Mouse (Mus musculus) hematopoietic stem cell, adult 5-6 weeks (primary cell): ENCODE data around the gene Eva1b. TPM values are rescaled to one million over a fixed set of nuclear protein-coding genes. Genes with fewer than 3 reads are reported as not detected.

ENCODE experiments used
- ATAC-seq, 2 experiments: fragments of 125-278 bp in 1 of 2; replicated peaks in 1 of 2; 2 replicates each; pipeline ENCODE4 v1.8.0; 2016 to 2017; ENCODE audit warnings: inconsistent platforms in 2 of 2, mild to moderate bottlenecking in 2 of 2, moderate number of reproducible peaks in 2 of 2, low read depth in 1 of 2, moderate TSS enrichment in 1 of 2; ENCODE audit not compliant: low FRiP score in 2 of 2, poor library complexity in 2 of 2, severe bottlenecking in 2 of 2, insufficient read depth in 1 of 2, low TSS enrichment in 1 of 2
- total RNA-seq: library from RNA; stranded (forward); fragments of 172-1452, 232-1000 nt; gene quantifications from 2 replicates; pipeline ENCODE4 v1.2.3, GENCODE M21; 2017

Eva1b gene
- total RNA-seq = 1.7 and 3.3 TPM in 2 replicates

DNA sequence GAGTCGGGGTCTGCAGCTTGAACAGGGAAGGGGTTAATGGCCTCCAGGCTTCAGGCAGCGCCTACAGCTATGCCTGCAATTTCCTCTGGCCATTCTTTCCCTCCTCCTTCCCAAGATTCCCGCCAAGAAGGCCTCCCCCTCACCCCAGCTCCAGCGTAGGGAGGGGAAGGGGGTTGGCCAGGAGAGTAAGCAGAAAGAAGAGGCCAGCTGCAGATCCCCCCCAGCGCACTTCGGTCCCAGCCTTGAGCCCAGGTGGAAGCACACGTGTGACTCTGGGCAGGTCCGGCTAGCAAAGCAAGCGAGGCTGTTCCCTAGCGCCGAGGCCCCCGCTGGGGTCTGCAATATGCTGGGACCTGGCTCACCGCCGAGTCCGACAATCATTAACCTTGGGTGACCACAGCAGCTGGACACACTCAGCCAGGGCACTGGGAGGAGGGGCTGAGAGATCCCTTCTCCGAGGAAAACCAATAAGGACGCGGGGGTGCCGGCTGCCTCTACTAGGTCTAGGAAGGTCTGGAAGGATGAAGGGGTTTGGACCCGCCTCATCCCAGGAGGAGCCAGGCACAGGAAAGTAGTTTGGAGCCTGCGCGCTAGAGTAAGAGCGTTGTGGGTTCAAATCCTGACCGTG, at the start of gene Eva1b:
Gene Eva1b, plus strand, starts transcription at position 212 of the 628 bp plus-strand sequence.
- ATAC-seq = no peak

DNA sequence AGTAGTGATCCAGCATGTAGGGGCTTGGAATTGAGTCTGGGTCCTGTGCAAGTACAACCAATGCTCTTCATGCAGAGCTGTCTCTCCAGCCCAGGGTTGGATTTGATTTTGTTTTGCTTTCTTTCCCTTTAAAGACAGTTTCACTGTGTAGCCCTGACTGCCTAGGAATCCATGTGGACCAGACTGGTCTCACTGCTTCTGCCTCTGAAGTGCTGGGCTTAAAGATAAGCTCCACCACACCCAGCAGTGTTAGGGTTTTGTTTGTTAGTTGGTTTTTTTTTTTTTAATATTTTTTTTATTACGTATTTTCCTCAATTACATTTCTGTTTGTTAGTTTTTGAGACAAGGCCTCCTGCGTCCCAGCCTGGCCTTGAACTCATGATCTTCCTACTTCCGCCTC, 48.2 kb upstream of the Eva1b start:
- ATAC-seq = no peak

DNA sequence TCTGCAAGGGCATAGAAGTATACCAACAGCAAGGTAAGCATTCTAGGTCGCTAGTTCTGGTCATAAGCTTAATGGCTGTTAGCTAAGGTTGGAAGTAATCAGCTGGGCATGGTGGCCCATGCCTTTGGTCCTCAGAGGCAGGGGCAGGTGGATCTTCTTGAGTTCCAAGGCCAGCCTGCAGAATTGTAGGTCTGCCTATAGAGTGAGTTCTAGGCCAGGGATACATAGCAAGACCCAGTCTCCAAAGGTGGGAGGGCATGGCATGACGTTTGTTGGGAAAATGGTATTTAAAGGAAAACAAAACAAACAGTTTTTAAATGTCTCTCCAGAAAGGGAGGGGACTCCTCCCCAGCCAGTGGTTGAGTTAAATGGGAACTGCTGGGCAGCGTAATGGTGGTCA, 46.8 kb upstream of the Eva1b start:
- no peak for ATAC-seq

DNA sequence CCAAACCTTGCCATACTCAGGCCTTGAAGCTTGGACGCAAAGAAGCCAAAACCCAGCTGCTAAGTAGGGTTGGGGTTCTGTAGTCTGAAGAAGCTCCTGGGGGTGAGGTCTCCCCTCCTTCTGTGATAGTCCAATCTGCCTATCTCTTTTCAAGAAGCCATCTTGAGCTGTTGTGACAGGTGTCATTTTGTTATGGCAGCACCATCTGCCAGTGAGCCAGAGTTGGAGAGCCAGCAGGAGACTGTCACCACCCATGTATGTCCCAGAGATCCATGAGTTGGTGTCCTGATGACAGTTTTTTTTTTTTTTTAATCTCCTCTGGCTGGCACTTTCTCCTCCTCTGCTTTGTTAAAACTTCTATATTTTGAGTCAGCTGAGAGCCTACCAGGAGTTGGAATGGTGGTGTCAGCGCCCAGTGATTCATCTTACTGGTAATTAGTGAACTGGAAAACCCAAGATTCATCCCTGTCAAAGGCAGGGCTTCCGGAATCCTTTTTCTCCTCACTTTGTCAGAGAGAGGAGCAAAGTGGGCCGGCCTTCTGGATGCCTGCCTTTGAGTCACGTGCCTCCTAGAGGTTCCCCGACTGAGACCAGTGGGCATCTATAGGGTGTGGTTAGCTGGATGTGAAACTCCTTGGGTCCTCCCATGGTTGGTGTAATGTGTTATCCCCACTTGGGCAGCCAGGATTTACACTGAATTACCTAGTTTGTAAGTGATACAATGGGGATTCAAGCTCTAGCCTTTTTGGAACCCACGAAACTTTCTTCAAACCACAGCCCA, 45.3 kb upstream of the Eva1b start:
- ATAC-seq = no peak

DNA sequence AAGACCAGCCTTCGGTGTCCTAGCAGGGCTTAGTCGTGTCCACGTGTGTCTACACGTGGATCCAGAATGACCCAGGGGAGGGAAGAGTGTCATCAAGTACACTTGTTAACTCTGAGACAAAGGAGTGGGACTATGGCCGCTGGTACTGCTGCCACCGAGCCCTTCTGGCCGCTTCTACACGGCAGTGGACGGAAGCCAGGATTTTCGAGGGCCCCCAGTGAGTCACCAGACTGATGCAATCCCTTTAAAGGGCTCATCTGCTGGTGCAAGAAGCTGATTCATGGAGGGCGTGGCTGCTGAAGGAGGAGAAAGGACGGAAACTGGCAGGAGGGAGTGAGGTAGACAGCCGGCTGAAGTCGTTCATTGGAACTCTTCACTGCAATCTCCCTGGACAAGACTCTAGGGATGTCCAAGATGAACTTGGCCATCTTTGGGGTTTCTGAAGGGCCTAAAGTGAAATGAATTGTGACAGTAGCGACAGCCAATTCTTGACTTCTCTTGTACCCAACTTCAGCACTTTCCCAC, 44.4 kb upstream of the Eva1b start:
- ATAC-seq = peak; percentile 83 to 87

DNA sequence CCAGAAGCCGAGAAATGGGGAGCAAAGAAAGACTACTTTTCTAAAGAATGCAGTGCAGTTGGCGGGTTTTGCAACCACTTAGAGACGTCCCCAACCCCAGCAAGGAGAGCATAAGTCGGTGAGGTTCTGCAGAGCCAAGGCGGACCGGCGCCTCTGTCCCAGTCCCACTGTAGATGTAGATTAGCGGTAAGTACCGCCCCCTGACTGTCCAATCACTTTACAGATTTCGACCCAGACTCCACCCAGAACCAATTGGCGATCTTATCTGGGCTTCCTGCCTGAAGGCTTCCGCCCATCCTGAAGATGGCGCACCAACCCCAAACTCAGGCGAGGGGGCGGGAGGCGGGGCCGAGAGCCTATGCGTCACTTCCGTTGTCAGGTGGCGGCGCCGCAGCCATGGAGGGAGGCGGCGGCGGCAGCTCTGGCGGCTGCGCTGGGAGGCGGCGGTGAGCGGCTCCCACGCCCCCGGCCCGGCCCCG, 43.9 kb upstream of the Eva1b start, which contains the start of gene Stk40:
Gene Stk40, plus strand, starts transcription at position 368 of the 479 bp plus-strand sequence.
- ATAC-seq = peak; percentile 92 to 93

DNA sequence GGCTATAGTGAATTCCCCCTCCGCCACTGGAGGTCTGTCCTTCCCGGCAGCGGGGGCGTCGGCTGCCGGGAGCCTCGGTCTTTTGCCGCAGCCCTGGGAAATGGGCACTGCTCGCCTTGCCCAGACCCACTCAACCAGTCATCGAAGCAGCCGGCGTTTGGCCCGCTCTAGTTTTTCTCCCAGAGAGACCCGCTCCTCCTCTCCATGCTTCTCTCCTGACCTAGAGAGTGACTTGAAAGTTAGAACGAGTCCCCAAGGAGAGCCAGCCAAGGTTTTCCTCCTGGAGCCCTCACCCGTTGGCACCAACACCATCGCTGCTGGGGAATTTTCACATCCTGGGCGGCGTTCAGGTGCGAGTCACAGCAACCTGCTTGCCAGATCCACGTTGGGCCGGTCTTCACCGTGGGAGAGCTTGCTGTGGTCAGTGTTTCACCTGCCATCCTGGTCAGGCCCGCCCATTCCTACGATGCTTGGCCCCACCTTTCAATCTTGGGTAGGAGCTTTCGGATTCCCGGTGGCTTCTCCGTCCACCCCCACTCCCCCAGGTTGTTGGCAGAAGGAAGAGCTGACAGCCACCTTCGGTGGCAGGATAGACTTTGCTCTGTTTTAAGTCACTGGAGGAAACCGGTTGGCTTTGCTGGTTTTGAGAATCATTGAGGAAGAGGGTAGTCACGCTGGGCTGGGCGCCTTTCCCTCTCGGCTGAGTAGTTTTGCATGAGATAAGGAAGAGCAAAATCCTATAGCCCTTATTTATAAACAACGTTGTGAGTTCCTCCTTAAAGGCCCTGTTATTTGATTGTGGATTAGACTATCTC, 43.1 kb upstream of the Eva1b start:
- ATAC-seq = no peak

DNA sequence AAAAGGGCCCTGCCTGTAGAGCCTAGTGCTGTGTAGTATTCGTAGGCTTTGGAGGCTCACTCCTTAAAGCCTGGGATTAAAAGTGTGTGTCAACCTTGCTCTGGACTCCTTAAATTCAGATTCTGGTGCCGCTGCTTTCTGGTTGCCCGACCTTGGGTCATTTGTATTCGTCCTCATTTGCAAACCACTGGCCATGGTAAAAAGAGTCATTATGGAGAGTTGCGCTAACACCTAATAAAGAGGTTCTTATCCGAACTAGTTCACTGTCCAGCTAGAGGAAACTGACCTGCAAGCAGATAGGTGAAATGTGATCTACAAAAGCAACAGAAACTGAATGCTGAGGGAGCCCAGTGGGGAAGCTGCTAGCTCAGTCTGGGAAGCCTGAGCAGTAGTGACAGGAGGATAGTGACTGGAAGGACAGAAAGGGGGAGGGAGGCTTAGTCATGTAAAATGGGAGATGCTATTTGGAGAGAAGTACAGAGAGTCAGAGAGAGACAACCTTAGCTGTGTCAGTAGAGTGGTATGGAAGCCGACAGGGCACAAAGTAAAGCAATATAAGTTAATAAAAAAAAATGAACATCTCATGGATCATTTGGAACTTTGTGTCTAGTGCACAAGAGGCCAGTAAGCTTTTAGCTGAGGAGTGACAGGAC, 42.3 kb upstream of the Eva1b start:
- ATAC-seq = no peak

DNA sequence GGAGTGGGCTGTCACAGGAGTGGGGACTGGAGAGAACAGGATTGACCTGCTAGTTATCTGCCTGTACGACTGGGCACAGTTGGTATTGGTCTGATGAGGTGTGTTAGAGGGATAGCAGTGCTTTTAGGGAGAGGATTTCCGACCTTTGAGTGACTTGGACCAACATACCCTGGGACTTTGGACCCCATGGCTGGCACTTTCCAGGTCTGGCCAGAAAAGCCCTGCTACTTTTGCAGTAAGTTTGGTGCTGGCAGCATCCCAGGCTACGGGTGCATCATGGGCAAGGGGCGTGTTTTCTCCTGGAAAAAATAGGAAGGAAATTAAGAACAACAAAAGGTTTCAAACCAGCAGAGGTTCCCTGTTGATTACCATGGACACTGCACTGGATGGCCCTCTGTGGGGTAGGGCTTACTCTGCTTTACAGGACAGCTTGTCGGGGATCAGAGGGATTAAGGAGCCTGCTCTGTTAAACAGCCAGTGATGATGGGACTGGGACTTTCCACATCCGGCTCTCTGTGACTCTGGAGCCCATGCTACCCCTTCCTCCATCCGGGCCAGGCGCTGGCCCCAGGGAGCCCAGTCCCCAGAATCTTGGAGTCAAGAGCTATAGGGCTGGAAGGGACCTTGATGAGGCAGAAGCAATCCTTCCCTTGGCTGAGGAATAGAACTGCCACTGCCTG, 39.3 kb upstream of the Eva1b start:
- ATAC-seq = no peak

DNA sequence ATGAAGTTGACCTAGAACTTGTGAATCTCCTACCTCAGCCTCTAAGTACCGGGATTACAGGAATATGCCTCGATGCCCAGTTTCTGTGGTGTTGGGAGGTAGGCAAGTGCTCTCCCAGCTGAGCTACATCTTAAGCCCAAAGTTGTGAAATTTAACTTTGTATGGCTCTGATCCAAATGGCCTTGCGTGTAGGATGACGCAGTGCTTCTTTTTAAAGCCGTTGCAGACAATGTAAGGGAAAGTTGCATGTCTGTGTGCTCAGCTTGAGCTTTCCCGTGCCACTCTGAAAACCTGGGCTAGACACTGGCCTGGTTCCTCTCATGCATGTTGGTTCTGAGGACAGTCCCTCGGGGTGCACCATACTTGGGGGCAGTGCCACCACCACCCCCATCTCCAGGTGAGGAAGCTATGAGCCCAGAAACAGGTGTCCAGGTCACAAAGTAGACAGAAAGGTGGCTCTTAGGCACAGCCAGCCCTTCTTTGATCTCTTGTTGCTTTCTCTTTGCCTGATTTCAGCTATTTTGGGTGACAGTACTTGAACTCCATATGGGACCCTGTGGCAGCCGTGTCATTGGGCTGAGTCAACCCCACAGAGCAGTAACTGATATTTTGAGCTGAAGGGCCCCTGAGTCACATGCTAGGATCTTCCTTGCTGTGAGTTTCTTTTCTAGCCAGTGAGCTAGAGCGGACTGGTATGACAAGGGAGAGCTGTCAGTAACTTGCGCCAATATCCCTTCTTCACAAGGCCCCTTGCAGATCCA, 37.8 kb upstream of the Eva1b start:
- no peak for ATAC-seq

DNA sequence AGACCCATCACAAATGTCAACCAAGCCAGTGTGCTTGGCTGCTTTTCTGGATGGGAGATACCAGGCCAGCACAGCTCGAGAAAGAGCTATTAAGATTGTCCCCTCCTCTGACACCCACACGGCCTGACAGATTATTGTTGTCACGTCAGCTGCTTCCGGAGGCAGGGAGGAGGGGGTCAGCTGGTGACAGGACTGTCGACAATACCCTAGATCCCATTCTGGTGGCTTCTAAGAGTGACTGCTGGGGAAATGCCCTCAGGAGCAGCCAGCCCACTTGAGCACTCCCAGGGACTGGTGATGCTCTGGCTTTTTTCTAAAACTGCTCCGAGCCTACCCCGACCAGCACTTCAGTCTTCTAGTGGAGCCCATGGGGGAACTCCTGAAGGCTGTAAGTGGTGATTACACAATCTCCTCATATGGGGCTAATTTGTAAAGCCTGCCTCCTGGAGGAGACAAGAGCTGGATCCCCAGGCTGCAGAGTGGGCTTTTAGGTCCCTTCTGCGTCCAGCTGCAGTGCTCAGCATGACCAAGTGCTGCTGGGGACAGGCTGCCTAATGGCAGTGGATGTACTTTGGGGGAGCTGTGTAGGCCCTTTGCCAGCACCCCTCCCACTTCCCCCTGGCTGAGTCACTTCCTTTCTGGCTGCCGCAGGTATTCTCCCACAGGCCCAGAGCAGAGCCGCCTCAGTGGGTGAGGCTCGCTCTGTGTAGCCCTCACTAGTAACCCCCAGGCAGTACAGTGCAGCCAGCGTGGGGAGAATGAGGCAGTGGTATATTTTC, 37.0 kb upstream of the Eva1b start:
- ATAC-seq = peak; percentile 87 to 90

DNA sequence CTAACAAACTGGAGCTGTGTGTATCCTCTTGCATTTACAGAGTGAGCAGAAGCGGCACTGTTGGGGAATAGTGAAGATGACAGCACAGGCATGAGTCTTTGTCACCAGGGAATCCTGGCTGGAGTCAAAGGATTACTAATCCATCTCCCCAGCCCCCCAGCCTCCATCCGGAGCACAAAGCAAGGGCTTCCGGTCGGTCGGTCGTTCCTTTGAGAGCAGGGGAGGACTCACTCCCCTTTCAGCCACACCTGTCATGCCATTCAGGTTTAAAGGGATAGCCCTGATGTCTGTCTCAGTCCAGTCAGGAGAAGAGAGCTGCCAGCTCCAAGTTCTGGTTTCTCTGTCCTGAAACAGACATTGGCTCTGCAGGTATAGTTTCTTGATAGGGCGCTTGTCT, 36.4 kb upstream of the Eva1b start:
- ATAC-seq = 0 out of 4 replicates have a peak, but pooled peaks of 1 of the 2 experiments have one; percentile 4

DNA sequence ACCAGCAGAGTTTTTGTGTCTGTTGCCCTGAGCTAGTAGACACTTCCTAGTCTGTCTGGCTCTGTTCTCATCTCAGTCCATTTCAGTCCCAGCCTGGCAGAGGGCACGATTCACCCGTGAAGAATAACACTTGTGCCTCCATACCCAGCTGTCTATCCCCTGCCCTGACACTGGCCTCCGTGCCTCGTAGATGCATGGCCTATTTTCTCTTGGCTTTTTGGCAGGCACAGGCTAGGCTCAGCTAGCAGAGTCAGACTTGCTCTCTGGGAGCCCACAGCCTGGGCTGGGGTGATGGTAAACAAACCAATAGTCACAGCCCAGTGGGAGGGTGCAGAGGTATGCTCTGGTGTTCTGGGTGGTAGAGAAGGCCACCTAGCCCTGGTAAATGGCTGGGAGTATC, 34.3 kb upstream of the Eva1b start:
- ATAC-seq = no peak

DNA sequence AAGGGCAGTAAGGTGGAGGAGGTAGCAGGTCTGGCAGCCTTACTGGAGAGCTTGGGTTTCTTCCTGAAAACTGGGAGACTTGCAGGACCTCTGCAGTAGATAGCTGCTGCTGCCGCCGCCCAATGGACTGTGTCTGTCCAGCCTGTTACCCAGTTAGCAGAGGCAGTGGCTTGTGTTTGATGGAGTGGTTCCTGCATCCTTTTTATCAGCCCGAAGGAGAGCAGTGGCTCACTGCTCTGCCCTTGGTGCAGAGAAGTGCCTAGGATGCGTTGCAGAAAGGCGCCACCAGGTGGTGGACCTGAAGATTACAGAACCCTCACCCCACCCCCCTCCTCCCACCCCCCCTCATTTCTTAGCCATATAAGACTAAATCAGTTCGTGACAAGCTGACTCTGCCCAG, 33.6 kb upstream of the Eva1b start:
- peak; percentile 24 to 37; a peak in 1 of 4 replicates for ATAC-seq

DNA sequence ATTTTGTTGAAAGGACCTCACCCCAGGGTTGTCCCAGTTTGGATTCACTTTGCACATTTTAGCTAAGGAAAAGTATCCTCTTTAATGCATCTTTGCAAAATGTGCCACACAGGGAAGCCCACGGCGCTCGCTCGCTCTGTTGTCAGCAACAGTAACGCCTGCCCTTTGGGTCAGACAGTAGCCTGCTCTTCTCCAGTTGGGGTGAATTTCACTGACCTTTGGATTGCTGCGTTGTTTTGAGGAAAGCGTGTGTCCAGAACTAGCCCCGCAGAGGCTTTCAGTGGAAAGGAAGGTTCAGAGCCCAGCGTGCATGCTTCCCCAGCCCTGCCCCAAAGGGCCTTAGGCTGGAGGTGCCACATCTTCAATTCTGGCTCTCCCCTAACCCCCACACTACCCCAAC, 32.1 kb upstream of the Eva1b start:
- no peak for ATAC-seq
